Comparison of ENCODE assay signal across 9 mouse cellular contexts in the genomic region with DNA sequence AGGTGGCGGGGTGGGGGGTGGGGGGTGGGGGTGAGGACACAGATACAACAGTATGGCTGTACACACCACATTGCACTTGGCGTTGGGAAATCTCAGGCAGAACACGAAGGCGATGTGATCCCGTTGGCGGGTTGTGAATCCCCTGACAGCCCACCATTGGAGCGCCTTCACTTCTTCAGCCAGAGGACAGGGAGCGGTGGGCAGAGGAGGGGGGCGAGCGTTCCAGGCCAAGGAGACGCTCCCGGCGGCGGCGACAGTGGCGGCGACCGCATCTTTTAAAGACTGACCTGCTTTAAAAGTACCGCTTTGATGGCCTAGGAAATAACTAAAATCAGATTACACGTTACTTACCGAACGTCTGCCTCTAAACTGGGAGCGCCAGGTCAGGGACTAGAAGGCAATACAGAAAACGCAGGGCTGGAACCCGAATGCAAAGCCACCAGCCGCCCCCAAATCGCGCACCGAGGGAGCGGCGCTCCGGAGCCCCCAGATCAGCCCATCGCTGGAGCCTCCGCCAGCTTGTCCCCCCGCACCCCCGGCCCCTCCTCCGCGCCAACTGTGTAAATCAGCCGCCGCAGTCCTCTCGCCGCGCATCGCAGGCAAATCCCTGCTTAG. TPM values are rescaled to one million over a fixed set of nuclear protein-coding genes. Genes with fewer than 3 reads are reported as not detected.
DNase-seq lines count a peak whose midpoint lies in the region; ATAC-seq and TF ChIP-seq lines count a peak whose summit lies in the region.
"Had no signal": no experiment of that assay in that cellular context is flagged by ENCODE, and none has a peak within 500 bp of the region (broad histone marks: within the 10 kb centered on the region; RNA-seq: fewer than 3 reads in every experiment).

A gene (minus strand): TSS at position 607 of the 615 bp plus-strand sequence.

- no peaks in the 10 kb centered on the region for H3K9me3 ChIP-seq in embryonic facial prominence, embryonic 12.5 days
- H3K9me3 ChIP-seq in intestine, postnatal 0 days (ENCODE audit: control insufficient read depth), result no peaks in the 10 kb centered on the region
- no peaks in the 10 kb centered on the region for H3K9me3 ChIP-seq in liver, postnatal 0 days (ENCODE audit: low read length)
- no peaks in the 10 kb centered on the region for H3K9me3 ChIP-seq in stomach, embryonic 15.5 days

- H3K4me2 ChIP-seq in embryonic facial prominence, embryonic 12.5 days (replicated peaks), result peak within 1 kb of the TSS; percentile 88
- H3K4me2 ChIP-seq in intestine, postnatal 0 days (replicated peaks; ENCODE audit: low read depth), result peak within 1 kb of the TSS; percentile 73
- H3K4me2 ChIP-seq in liver, postnatal 0 days (ENCODE audit: low read depth, low read length), result peak within 1 kb of the TSS; percentile 61
- peak within 1 kb of the TSS; percentile 87 for H3K4me2 ChIP-seq in stomach, embryonic 15.5 days

- ATAC-seq in embryonic facial prominence, embryonic 12.5 days (ENCODE audit: insufficient number of reproducible peaks, insufficient read depth, low FRiP score, low TSS enrichment), result peak; percentile 71
- ATAC-seq in intestine, postnatal 0 days, result no peak
- ATAC-seq in liver, postnatal 0 days, result no peak
- no peak for ATAC-seq in stomach, embryonic 15.5 days (ENCODE audit: insufficient read depth, low FRiP score, low read depth)

- no peaks in the 10 kb centered on the region for H3K36me3 ChIP-seq in embryonic facial prominence, embryonic 12.5 days
- no peaks in the 10 kb centered on the region for H3K36me3 ChIP-seq in intestine, postnatal 0 days (ENCODE audit: control insufficient read depth, insufficient read depth)
- H3K36me3 ChIP-seq in liver, postnatal 0 days (replicated peaks; ENCODE audit: insufficient read depth, low read length), result no peaks in the 10 kb centered on the region
- no peaks in the 10 kb centered on the region for H3K36me3 ChIP-seq in stomach, embryonic 15.5 days

- H3K27me3 ChIP-seq in embryonic facial prominence, embryonic 12.5 days, result peaks cover 40% of the 10 kb centered on the region
- peaks cover 28% of the 10 kb centered on the region for H3K27me3 ChIP-seq in intestine, postnatal 0 days (replicated peaks; ENCODE audit: control insufficient read depth, insufficient read depth, low read length)
- peaks cover 24% of the 10 kb centered on the region for H3K27me3 ChIP-seq in liver, postnatal 0 days (ENCODE audit: insufficient read depth, low read length)
- peaks cover 19% of the 10 kb centered on the region for H3K27me3 ChIP-seq in stomach, embryonic 15.5 days (replicated peaks)

- TF ChIP-seq CTCF in intestine, postnatal 0 days (IDR thresholded peaks at IDR 0.05; ENCODE audit: low read depth), result no peak
- TF ChIP-seq CTCF in liver, postnatal 0 days (IDR thresholded peaks at IDR 0.05; ENCODE audit: low read depth), result no peak

- TF ChIP-seq EP300 in liver, postnatal 0 days (IDR thresholded peaks at IDR 0.05; ENCODE audit: low read depth), result no peak

- peak within 1 kb of the TSS; percentile 53 for H3K4me3 ChIP-seq in embryonic facial prominence, embryonic 12.5 days
- peak within 1 kb of the TSS; percentile 46 for H3K4me3 ChIP-seq in intestine, postnatal 0 days (ENCODE audit: low read depth, low read length)
- peak within 1 kb of the TSS; percentile 31 for H3K4me3 ChIP-seq in liver, postnatal 0 days (ENCODE audit: low read depth, low read length)
- H3K4me3 ChIP-seq in stomach, embryonic 15.5 days (replicated peaks), result peak within 1 kb of the TSS; percentile 51

- WGBS in embryonic facial prominence, embryonic 12.5 days, result under 1% methylated on average over 44 of the region's 44 CpGs
- under 1% methylated on average over 43 of the region's 44 CpGs for whole genome bisulfite sequencing in intestine, postnatal 0 days
- 3% methylated on average over 44 of the region's 44 CpGs for WGBS in liver, postnatal 0 days (ENCODE audit: insufficient replicate concordance)
- under 1% methylated on average over 43 of the region's 44 CpGs for WGBS in stomach, embryonic 15.5 days

- H3K4me1 ChIP-seq in embryonic facial prominence, embryonic 12.5 days, result peaks cover 3% of the 10 kb centered on the region; the same call in 1 of the 2 replicates
- no peaks in the 10 kb centered on the region; the same call in 1 of the 2 replicates for H3K4me1 ChIP-seq in intestine, postnatal 0 days (replicated peaks; ENCODE audit: control insufficient read depth, insufficient read depth, low read length)
- H3K4me1 ChIP-seq in liver, postnatal 0 days (ENCODE audit: insufficient read depth), result no peaks in the 10 kb centered on the region
- H3K4me1 ChIP-seq in stomach, embryonic 15.5 days, result peaks cover 6% of the 10 kb centered on the region; the same call in 1 of the 2 replicates

- H3K27ac ChIP-seq in embryonic facial prominence, embryonic 12.5 days, result no peak within 1 kb of the TSS
- no peak within 1 kb of the TSS for H3K27ac ChIP-seq in intestine, postnatal 0 days (ENCODE audit: low read depth, low read length)
- H3K27ac ChIP-seq in liver, postnatal 0 days (ENCODE audit: low read depth), result no peak within 1 kb of the TSS
- H3K27ac ChIP-seq in stomach, embryonic 15.5 days, result no peak within 1 kb of the TSS
- H3K27ac ChIP-seq: macrophage had no signal

- peak; percentile 65 to 75 for DNase-seq in left cerebral cortex, adult 18-20 months (ENCODE audit: low spot score in 2 of 2)
- no peak for DNase-seq in left cerebral cortex, adult 11 months (ENCODE audit: low spot score)
- no peak for DNase-seq in liver, postnatal 0 days
- no peak for DNase-seq in gastrocnemius, postnatal 4 days (ENCODE audit: low spot score in 2 of 2)
- DNase-seq in thymus, postnatal 25 days, result no peak

- H3K9ac ChIP-seq in embryonic facial prominence, embryonic 12.5 days, result peak within 1 kb of the TSS; percentile 52
- no peak within 1 kb of the TSS for H3K9ac ChIP-seq in intestine, postnatal 0 days (ENCODE audit: low read depth, low read length)
- no peak within 1 kb of the TSS for H3K9ac ChIP-seq in liver, postnatal 0 days (replicated peaks)
- H3K9ac ChIP-seq in stomach, embryonic 15.5 days, result 0 out of 2 replicates have a peak within 1 kb of the TSS, but pooled peaks have one; percentile 12

RNA-seq across cellular contexts. Expression of the gene that starts here (rescaled TPM):
- 10 to 100 TPM; 56.8 to 64.3 TPM for total RNA-seq in left cerebral cortex, adult 18-20 months (2021)
- 1.9 and 2.8 TPM in 2 replicates for polyA plus RNA-seq in embryonic facial prominence, embryonic 12.5 days (2016; fragmentation: Nextera tagmentation; extraction: Ambion mirVana)
- 0.78 and 1.1 TPM in 2 replicates for polyA plus RNA-seq in intestine, postnatal 0 days (2015; fragmentation: Nextera tagmentation; extraction: Ambion mirVana)
- polyA plus RNA-seq in liver, postnatal 0 days (2015; fragmentation: Nextera tagmentation; extraction: Ambion mirVana), result not detected in 2 replicates
- 2.2 and 2.5 TPM in 2 replicates for polyA plus RNA-seq in stomach, embryonic 15.5 days (2015; fragmentation: Nextera tagmentation; extraction: Ambion mirVana)
- total RNA-seq in gastrocnemius, postnatal 4 days (2021), result under 1 TPM; 0.18 to 0.22 TPM
- polyA plus RNA-seq: macrophage had no signal

Comparison
In these comparisons a context has a peak if more than half of its experiments do, and no peak if none do; other contexts are left out.
1. RNA of the gene that starts here (total RNA-seq): 56.8 to 64.3 TPM in left cerebral cortex, adult 18-20 months; 0.18 to 0.22 TPM in gastrocnemius, postnatal 4 days; every median in the first group is over 10 times any median in the second.
2. DNase-seq: peak in left cerebral cortex, adult 18-20 months (2 of 2); none in left cerebral cortex, adult 11 months (single experiment), liver, postnatal 0 days (single experiment), gastrocnemius, postnatal 4 days (0 of 2) and thymus, postnatal 25 days (single experiment).
3. H3K9ac ChIP-seq: peak in embryonic facial prominence, embryonic 12.5 days (single experiment) and stomach, embryonic 15.5 days (single experiment); none in intestine, postnatal 0 days (single experiment) and liver, postnatal 0 days (single experiment).
4. Peak in every context shown above with its lines, with median percentiles within 50 percentile points of each other: H3K4me2 ChIP-seq and H3K4me3 ChIP-seq.